Mouse (Mus musculus): Measurements from ENCODE around the gene Mettl5.

GRCm38 (mm10) chr2:69888957-69889356, 3.5 kb upstream of the Mettl5 start:
- no peak for TF ChIP-seq CTCF (IDR thresholded peaks at IDR 0.05; ENCODE audit: control insufficient read depth, insufficient read depth, insufficient replicate concordance, low read depth, low read length)
- no peak for TF ChIP-seq POLR2A (IDR thresholded peaks at IDR 0.05; ENCODE audit: control insufficient read depth, low read depth, low read length)

All from testis, adult 2 months (tissue).